Mouse (Mus musculus) heart, adult 2 months (tissue): ENCODE measurements around the gene Reep3. TPM values are rescaled to one million over a fixed set of nuclear protein-coding genes. Genes with fewer than 3 reads are reported as not detected.

Experiments used
- DNase-seq, 2 experiments: peaks; one replicate each; pipeline ENCODE4 v3.0.0; 2021
- H3K27ac ChIP-seq: fragments of 200-600 bp; 2 replicates; pipeline ENCODE4 v1.8.1; 2022
- H3K27me3 ChIP-seq: fragments of 200-500 bp; 2 replicates; pipeline ENCODE4 v1.6.1; 2012; ENCODE audit warnings: mild to moderate bottlenecking, low read length, inconsistent platforms, mixed read lengths; ENCODE audit not compliant: control insufficient read depth, insufficient read depth
- H3K36me3 ChIP-seq: fragments of 200-500 bp; 2 replicates; pipeline ENCODE4 v1.6.1; 2012; ENCODE audit warnings: low read length, inconsistent platforms; ENCODE audit not compliant: control insufficient read depth, insufficient read depth
- H3K4me1 ChIP-seq: fragments of 200-500 bp; 2 replicates; pipeline ENCODE4 v1.6.1; 2011; ENCODE audit warnings: low read length; ENCODE audit not compliant: control insufficient read depth, insufficient read depth
- H3K4me3 ChIP-seq: fragments of 200-600 bp; 2 replicates; pipeline ENCODE4 v1.8.1; 2022
- H3K79me2 ChIP-seq: fragments of 200-500 bp; replicated peaks from 2 replicates; pipeline ENCODE4 v1.6.1; 2012; ENCODE audit warnings: mild to moderate bottlenecking, inconsistent platforms, low read length, moderate library complexity, mixed read lengths; ENCODE audit not compliant: control insufficient read depth, insufficient read depth
- H3K9ac ChIP-seq: fragments of 200-500 bp; 2 replicates; pipeline ENCODE4 v1.6.1; 2012; ENCODE audit warnings: low read depth, mild to moderate bottlenecking, control low read depth, inconsistent platforms, low read length, mixed read lengths
- CTCF ChIP-seq: fragments of 200-600 bp; IDR thresholded peaks from 2 replicates; pipeline ENCODE4 v1.8.1; 2022; ENCODE audit warnings: antibody characterized with exemption, mild to moderate bottlenecking, moderate library complexity
- EP300 ChIP-seq: fragments of 200-500 bp; IDR thresholded peaks from 2 replicates; pipeline ENCODE4 v1.6.1; 2011; ENCODE audit warnings: low read depth, low read length, control low read depth; ENCODE audit not compliant: insufficient read depth
- POLR2A ChIP-seq: fragments of 200-500 bp; IDR thresholded peaks from 2 replicates; pipeline ENCODE4 v1.6.1; 2011; ENCODE audit warnings: mild to moderate bottlenecking, low read depth, low read length, control low read depth; ENCODE audit not compliant: insufficient read depth
- WGBS: fragments of 180-500 bp; shearing (Covaris S2); methylation state at CpG from one replicate; pipeline ENCODE4 v1.1.7; 2018; 5-methylcytosine and 5-hydroxymethylcytosine counted together
- intact Hi-C: fragments of 180-260 bp; cut with DNase I; formaldehyde crosslinking; loops from one replicate; pipeline ENCODE4 v1.15.1; 2025
- polyA plus RNA-seq: library from polyadenylated mRNA; depleted of rRNA; stranded (reverse); fragments of >200 nt; gene quantifications from 2 replicates; pipeline ENCODE4 v1.2.3, GENCODE M21; 2012; rRNA removed
- total RNA-seq, 2 experiments: library from RNA; stranded (reverse); gene quantifications; 2 replicates each; pipeline ENCODE4 v1.2.3; 2021

Gene Reep3
- total and polyA plus RNA-seq, 3 experiments, result 14.9 to 20.2 (median 19.7) TPM

DNA sequence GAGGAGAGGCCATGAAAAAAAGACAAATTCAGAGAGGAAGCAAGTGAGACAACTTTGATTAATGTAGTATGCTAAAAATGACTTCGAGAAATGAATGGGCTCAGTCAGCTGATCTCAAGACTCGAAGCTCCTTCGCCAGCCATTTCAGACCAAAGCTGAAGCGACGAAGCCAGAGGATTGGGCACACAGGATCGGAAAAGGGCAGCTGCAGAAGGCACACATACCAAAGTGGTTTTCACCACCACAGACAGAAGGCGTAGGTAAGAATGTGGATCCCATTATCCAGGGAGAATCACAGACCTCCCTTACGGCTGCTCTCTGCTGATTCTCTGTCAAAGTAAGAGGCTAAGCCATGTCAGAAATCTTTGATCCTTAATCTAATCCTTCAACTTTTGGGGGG is 136.6 kb downstream of the Reep3 start:
- DNase-seq, result no peak
- no peak overlapping the region for H3K4me3 ChIP-seq
- 88% methylated on average over 8 of the region's 8 CpGs for whole genome bisulfite sequencing
- no peaks in the 10 kb centered on the region for H3K79me2 ChIP-seq
- H3K9ac ChIP-seq, result no peak overlapping the region
- no peaks in the 10 kb centered on the region for H3K27me3 ChIP-seq
- no peaks in the 10 kb centered on the region for H3K36me3 ChIP-seq
- no peak for TF ChIP-seq EP300
- TF ChIP-seq POLR2A, result no peak
- TF ChIP-seq CTCF, result no peak
- intact Hi-C loops, result no loop called here
- H3K27ac ChIP-seq, result no peak overlapping the region
- no peaks in the 10 kb centered on the region for H3K4me1 ChIP-seq

Other genes with a start within 250 kb of the Reep3 start
- gene Jmjd1c, start 820 bp downstream of the Reep3 start, total RNA-seq, result 10 to 100 TPM; 34.5 to 36.8 TPM
- 8.5 and 14.7 TPM in 2 replicates for gene Jmjd1c, start 820 bp downstream of the Reep3 start, polyA plus RNA-seq
- gene Nrbf2, start 188.4 kb upstream of the Reep3 start, total RNA-seq, result 1 to 10 TPM; 5.4 to 8.7 TPM
- gene Nrbf2, start 188.4 kb upstream of the Reep3 start, polyA plus RNA-seq, result 3.7 and 6.1 TPM in 2 replicates